8 mouse cellular contexts compared by ENCODE assay signal in genomic region chr6:113442087-113442441, GRCm38 (mm10). TPM values are rescaled to one million over a fixed set of nuclear protein-coding genes. Genes with fewer than 3 reads are reported as not detected.
DNase-seq lines count a peak whose midpoint lies in the region; ATAC-seq and TF ChIP-seq lines count a peak whose summit lies in the region.

No protein-coding gene starts in this region.

- DNase-seq in heart, adult 2 months, result no peak
- DNase-seq in heart, postnatal 36 days, result no peak
- DNase-seq in thymus, postnatal 0 days (ENCODE audit: low spot score), result peak; percentile 8
- DNase-seq in thymus, postnatal 14 days, result no peak
- no peak for DNase-seq in right cerebral cortex, postnatal 25 days
- DNase-seq in gastrocnemius, postnatal 36 days, result no peak
- no peak for DNase-seq in gastrocnemius, postnatal 4 days (ENCODE audit: low spot score in 2 of 2)

- no peaks in the 10 kb centered on the region for H3K9me3 ChIP-seq in liver, embryonic 12.5 days (replicated peaks)

- H3K4me1 ChIP-seq in heart, adult 2 months (ENCODE audit: control insufficient read depth, insufficient read depth, low read length), result peaks cover 2% of the 10 kb centered on the region
- H3K4me1 ChIP-seq in liver, embryonic 12.5 days, result peaks cover 21% of the 10 kb centered on the region

- peak overlapping the region; percentile 85 for H3K4me2 ChIP-seq in liver, embryonic 12.5 days

- no peaks in the 10 kb centered on the region; the same call in 1 of the 2 replicates for H3K79me2 ChIP-seq in heart, adult 2 months (replicated peaks; ENCODE audit: control insufficient read depth, insufficient read depth, low read length)

- no peaks in the 10 kb centered on the region for H3K27me3 ChIP-seq in heart, adult 2 months (ENCODE audit: control insufficient read depth, insufficient read depth, low read length)
- no peaks in the 10 kb centered on the region for H3K27me3 ChIP-seq in liver, embryonic 12.5 days (replicated peaks)

- ATAC-seq in liver, embryonic 12.5 days, result 0 out of 2 replicates have a peak, but pooled peaks have one; percentile 16

- H3K4me3 ChIP-seq in heart, adult 2 months, result peak overlapping the region; percentile 88
- H3K4me3 ChIP-seq in liver, embryonic 12.5 days, result peak overlapping the region; percentile 87

- intact Hi-C loops in heart, adult 2 months (cut with DNase I), result loop anchor here (5.0 kb wide), 1 partner anchor 40 kb away; the partner anchor contains the start of gene Creld1
- intact Hi-C loops in heart, postnatal 36 days (cut with DNase I), result no loop called here
- intact Hi-C loops in gastrocnemius, postnatal 36 days (cut with DNase I), result loop anchor here (5.0 kb wide), 1 partner anchor 240 kb away; no protein-coding TSS in a partner anchor

- TF ChIP-seq CTCF in heart, adult 2 months (IDR thresholded peaks at IDR 0.05), result no peak

- WGBS in heart, adult 2 months, result 37% methylated on average over 9 of the region's 9 CpGs
- 35% methylated on average over 9 of the region's 9 CpGs for WGBS in liver, embryonic 12.5 days (ENCODE audit: insufficient replicate concordance)

- H3K9ac ChIP-seq in heart, adult 2 months (ENCODE audit: low read depth, low read length), result peak overlapping the region; percentile 66
- peak overlapping the region; percentile 89 for H3K9ac ChIP-seq in liver, embryonic 12.5 days

- TF ChIP-seq POLR2A in heart, adult 2 months (IDR thresholded peaks at IDR 0.05; ENCODE audit: insufficient read depth, low read depth, low read length), result no peak

- no peaks in the 10 kb centered on the region for H3K36me3 ChIP-seq in heart, adult 2 months (ENCODE audit: control insufficient read depth, insufficient read depth, low read length)
- H3K36me3 ChIP-seq in liver, embryonic 12.5 days, result peaks cover 19% of the 10 kb centered on the region

- peak overlapping the region; percentile 82 for H3K27ac ChIP-seq in heart, adult 2 months
- peak overlapping the region; percentile 46; the same call in 1 of the 2 replicates for H3K27ac ChIP-seq in liver, embryonic 12.5 days

- no peak for TF ChIP-seq EP300 in heart, adult 2 months (IDR thresholded peaks at IDR 0.05; ENCODE audit: insufficient read depth, low read depth, low read length)

RNA-seq across cellular contexts. Expression of gene Jagn1, which starts 0.3 kb away (rescaled TPM):
- total RNA-seq in heart, adult 2 months (2021), result 10 to 100 TPM; 21.1 to 22.5 TPM
- 43.3 and 57.2 TPM in 2 replicates for polyA plus RNA-seq in heart, adult 2 months (2012; rRNA removed)
- 10 to 100 TPM; 20.4 to 20.9 TPM for total RNA-seq in heart, postnatal 36 days (2021)
- 69.1 and 70.6 TPM in 2 replicates for polyA plus RNA-seq in thymus, postnatal 0 days (2015; fragmentation: Nextera tagmentation; extraction: Ambion mirVana)
- 56.0 and 57.1 TPM in 2 replicates for polyA plus RNA-seq in liver, embryonic 12.5 days (2016; fragmentation: Nextera tagmentation; extraction: Ambion mirVana)
- total RNA-seq in gastrocnemius, postnatal 36 days (2021), result 10 to 100 TPM; 24.8 to 27.9 TPM
- 10 to 100 TPM; 34.7 to 39.8 TPM for total RNA-seq in gastrocnemius, postnatal 4 days (2021)

RNA-seq across cellular contexts. Expression of gene Cidec, which starts 6.5 kb away (rescaled TPM):
- 10 to 100 TPM in 1 of 2 experiments, 1 to 10 TPM in 1; 7.8 to 10.6 TPM for total RNA-seq in heart, adult 2 months (2021)
- polyA plus RNA-seq in heart, adult 2 months (2012; rRNA removed), result 36.8 and 77.7 TPM in 2 replicates
- 10 to 100 TPM in 1 of 2 experiments, 1 to 10 TPM in 1; 2.5 to 14.0 TPM for total RNA-seq in heart, postnatal 36 days (2021)
- polyA plus RNA-seq in thymus, postnatal 0 days (2015; fragmentation: Nextera tagmentation; extraction: Ambion mirVana), result 0.37 and 1.5 TPM in 2 replicates
- polyA plus RNA-seq in liver, embryonic 12.5 days (2016; fragmentation: Nextera tagmentation; extraction: Ambion mirVana), result not detected in 2 replicates
- total RNA-seq in gastrocnemius, postnatal 36 days (2021), result 10 to 100 TPM in 1 of 2 experiments, 1 to 10 TPM in 1; 3.7 to 14.3 TPM
- 10 to 100 TPM; 12.4 to 25.1 TPM for total RNA-seq in gastrocnemius, postnatal 4 days (2021)

RNA-seq across cellular contexts. Expression of gene Il17re, which starts 16.2 kb away (rescaled TPM):
- 1 to 10 TPM in 1 of 2 experiments, under 1 TPM in 1; 0.55 to 1.1 TPM for total RNA-seq in heart, adult 2 months (2021)
- 1.2 and 1.9 TPM in 2 replicates for polyA plus RNA-seq in heart, adult 2 months (2012; rRNA removed)
- total RNA-seq in heart, postnatal 36 days (2021), result under 1 TPM; 0.65 to 0.67 TPM
- polyA plus RNA-seq in thymus, postnatal 0 days (2015; fragmentation: Nextera tagmentation; extraction: Ambion mirVana), result 6.0 and 7.9 TPM in 2 replicates
- polyA plus RNA-seq in liver, embryonic 12.5 days (2016; fragmentation: Nextera tagmentation; extraction: Ambion mirVana), result 0.36 and 0.41 TPM in 2 replicates
- total RNA-seq in gastrocnemius, postnatal 36 days (2021), result under 1 TPM; 0.13 to 0.15 TPM
- under 1 TPM; 0.52 to 0.88 TPM for total RNA-seq in gastrocnemius, postnatal 4 days (2021)

RNA-seq across cellular contexts. Expression of gene Rpusd3, which starts 22.9 kb away (rescaled TPM):
- 10 to 100 TPM in 1 of 2 experiments, 1 to 10 TPM in 1; 8.3 to 10.3 TPM for total RNA-seq in heart, adult 2 months (2021)
- polyA plus RNA-seq in heart, adult 2 months (2012; rRNA removed), result 30.4 and 39.0 TPM in 2 replicates
- total RNA-seq in heart, postnatal 36 days (2021), result 10 to 100 TPM in 1 of 2 experiments, 1 to 10 TPM in 1; 9.9 to 11.6 TPM
- 25.3 and 26.7 TPM in 2 replicates for polyA plus RNA-seq in thymus, postnatal 0 days (2015; fragmentation: Nextera tagmentation; extraction: Ambion mirVana)
- polyA plus RNA-seq in liver, embryonic 12.5 days (2016; fragmentation: Nextera tagmentation; extraction: Ambion mirVana), result 19.8 and 22.2 TPM in 2 replicates
- 1 to 10 TPM; 8.1 to 8.9 TPM for total RNA-seq in gastrocnemius, postnatal 36 days (2021)
- total RNA-seq in gastrocnemius, postnatal 4 days (2021), result 10 to 100 TPM; 12.0 to 12.2 TPM

RNA-seq across cellular contexts. Expression of gene Il17rc, which starts 29.2 kb away (rescaled TPM):
- 1 to 10 TPM; 6.5 to 7.5 TPM for total RNA-seq in heart, adult 2 months (2021)
- 12.1 and 13.6 TPM in 2 replicates for polyA plus RNA-seq in heart, adult 2 months (2012; rRNA removed)
- 1 to 10 TPM; 6.4 to 6.7 TPM for total RNA-seq in heart, postnatal 36 days (2021)
- 5.0 and 6.5 TPM in 2 replicates for polyA plus RNA-seq in thymus, postnatal 0 days (2015; fragmentation: Nextera tagmentation; extraction: Ambion mirVana)
- 4.7 and 5.1 TPM in 2 replicates for polyA plus RNA-seq in liver, embryonic 12.5 days (2016; fragmentation: Nextera tagmentation; extraction: Ambion mirVana)
- total RNA-seq in gastrocnemius, postnatal 36 days (2021), result 1 to 10 TPM; 3.8 to 5.1 TPM
- 10 to 100 TPM in 1 of 2 experiments, 1 to 10 TPM in 1; 9.5 to 11.0 TPM for total RNA-seq in gastrocnemius, postnatal 4 days (2021)
